Mouse (Mus musculus) forebrain, embryonic 15.5 days (tissue): ENCODE data around the gene Pde8b. TPM values are rescaled to one million over a fixed set of nuclear protein-coding genes. Genes with fewer than 3 reads are reported as not detected.
A peak's percentile ranks its signal among the peaks of the same experiment; 100 is the strongest.

ENCODE experiments used
- ATAC-seq: fragments of 200-750 bp; cut with Nextera tagmentation; replicated peaks from 2 replicates; pipeline ENCODE4 v1.8.0; 2017; ENCODE audit warnings: mild to moderate bottlenecking, moderate TSS enrichment, moderate library complexity
- H3K27ac ChIP-seq: fragments of 300-500 bp; sonication (generic); replicated peaks from 2 replicates; pipeline ENCODE4 v1.5.1; 2015; ENCODE audit warnings: mild to moderate bottlenecking, inconsistent platforms
- H3K27me3 ChIP-seq: fragments of 300-500 bp; sonication (generic); 2 replicates; pipeline ENCODE4 v1.6.1; 2015; ENCODE audit warnings: inconsistent platforms
- H3K36me3 ChIP-seq: fragments of 300-500 bp; sonication (generic); 2 replicates; pipeline ENCODE4 v1.6.1; 2015; ENCODE audit warnings: mild to moderate bottlenecking, inconsistent platforms
- H3K4me1 ChIP-seq: fragments of 300-500 bp; sonication (generic); 2 replicates; pipeline ENCODE4 v1.6.1; 2015; ENCODE audit warnings: inconsistent platforms
- H3K4me2 ChIP-seq: fragments of 300-500 bp; sonication (generic); replicated peaks from 2 replicates; pipeline ENCODE4 v1.6.1; 2015; ENCODE audit warnings: mild to moderate bottlenecking, inconsistent platforms
- H3K4me3 ChIP-seq: fragments of 300-500 bp; sonication (generic); 2 replicates; pipeline ENCODE4 v1.5.1; 2015; ENCODE audit warnings: mild to moderate bottlenecking, inconsistent platforms
- H3K9ac ChIP-seq: fragments of 300-500 bp; sonication (generic); replicated peaks from 2 replicates; pipeline ENCODE4 v1.6.1; 2015; ENCODE audit warnings: mild to moderate bottlenecking, inconsistent platforms
- H3K9me3 ChIP-seq: fragments of 300-500 bp; sonication (generic); 2 replicates; pipeline ENCODE4 v1.6.1; 2016; ENCODE audit warnings: inconsistent platforms
- WGBS: fragments of 180-500 bp; shearing (Covaris S2); methylation state at CpG from one replicate; pipeline ENCODE4 v1.1.7; 2015; ENCODE audit warnings: mixed read lengths; 5-methylcytosine and 5-hydroxymethylcytosine counted together
- polyA plus RNA-seq: library from polyadenylated mRNA; unstranded; fragments of >200 nt; fragmentation: Nextera tagmentation; extraction: Ambion mirVana; gene quantifications from 2 replicates; pipeline ENCODE4 v1.2.1, GENCODE M21; 2015

The Pde8b gene
- polyA plus RNA-seq, 1 experiment from 2014 or later = 4.8 TPM

DNA sequence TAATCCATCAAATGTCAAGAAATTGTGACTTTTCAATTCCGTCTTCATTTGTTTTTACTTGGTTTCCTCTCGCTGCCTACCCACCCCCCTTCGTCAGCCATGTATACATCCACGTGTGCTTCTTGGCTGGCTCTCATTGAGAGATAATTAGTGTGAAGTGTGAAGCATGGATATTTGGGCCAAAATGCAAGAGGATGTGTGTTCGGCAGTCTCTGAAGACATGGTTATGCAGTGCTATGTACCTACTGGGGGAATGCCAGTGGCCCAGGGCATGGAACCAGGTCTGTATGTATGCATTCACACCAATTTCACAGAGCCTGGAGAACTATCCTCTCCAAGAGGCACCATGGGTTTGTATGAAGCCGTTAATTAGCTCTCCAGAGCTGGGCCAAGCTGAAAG lies 219.3 kb downstream of the Pde8b start:
- Histone ChIP-seq H3K27ac (no peak overlapping the region), H3K4me2 (no peak overlapping the region), H3K4me1 (peaks cover 4% of the 10 kb centered on the region; the same call in 1 of the 2 replicates), H3K27me3 (no peaks in the 10 kb centered on the region), H3K4me3 (no peak overlapping the region), H3K36me3 (0 out of 2 replicates have a peak, but pooled peaks cover 4% of the 10 kb centered on the region), H3K9ac (no peak overlapping the region), H3K9me3 (no peaks in the 10 kb centered on the region)
- 67% methylated on average over 6 of the region's 6 CpGs for WGBS
- 0 out of 2 replicates have a peak, but pooled peaks have one; percentile 29 for ATAC-seq

GRCm38 (mm10) chr13:95020216-95020615 lies 229.9 kb downstream of the Pde8b start:
- WGBS = 92% methylated on average over 6 of the region's 6 CpGs

GRCm38 (mm10) chr13:95019345-95019744 lies 230.8 kb downstream of the Pde8b start:
- Histone ChIP-seq H3K9ac (no peak overlapping the region), H3K4me2 (no peak overlapping the region), H3K27ac (no peak overlapping the region), H3K4me3 (no peak overlapping the region), H3K4me1 (peaks cover 17% of the 10 kb centered on the region), H3K27me3 (no peaks in the 10 kb centered on the region), H3K9me3 (no peaks in the 10 kb centered on the region), H3K36me3 (no peaks in the 10 kb centered on the region)
- WGBS = 87% methylated on average over 6 of the region's 6 CpGs
- no peak for ATAC-seq

More at GRCm38 (mm10) chr13:95020216-95020615, 229.9 kb downstream of the Pde8b start:
- no peak overlapping the region for H3K9ac ChIP-seq
- no peaks in the 10 kb centered on the region for H3K27me3 ChIP-seq
- H3K27ac ChIP-seq = no peak overlapping the region
- no peak overlapping the region for H3K4me3 ChIP-seq
- H3K36me3 ChIP-seq = no peaks in the 10 kb centered on the region
- no peak for ATAC-seq
- H3K9me3 ChIP-seq = no peaks in the 10 kb centered on the region
- H3K4me1 ChIP-seq = peaks cover 15% of the 10 kb centered on the region
- H3K4me2 ChIP-seq = no peak overlapping the region

DNA sequence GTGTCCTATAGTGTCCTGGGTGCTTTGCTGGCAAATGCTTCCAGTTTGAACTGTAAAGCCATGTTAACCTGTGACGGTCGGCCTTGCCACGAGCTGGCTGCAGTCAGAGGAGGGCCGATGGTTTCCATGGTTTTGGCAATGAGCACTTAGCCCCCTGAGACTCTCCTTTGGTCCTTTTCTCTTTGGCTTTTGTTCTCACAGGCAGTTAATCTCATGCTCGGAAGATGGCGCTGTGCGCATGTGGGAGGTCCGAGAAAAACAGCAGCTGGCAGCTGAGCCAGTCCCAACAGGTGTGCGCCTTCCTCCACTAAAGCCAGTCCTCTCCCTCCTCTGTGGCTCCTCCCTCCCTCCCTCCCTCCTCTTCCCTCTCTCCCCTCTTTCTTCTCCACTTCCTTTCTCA lies 232.2 kb downstream of the Pde8b start:
- 0 out of 2 replicates have a peak overlapping the region, but pooled peaks have one; percentile 20 for H3K9ac ChIP-seq
- no peak overlapping the region for H3K4me3 ChIP-seq
- ATAC-seq = peak; percentile 76
- peaks cover 18% of the 10 kb centered on the region for H3K4me1 ChIP-seq
- peak overlapping the region; percentile 67 for H3K27ac ChIP-seq
- H3K9me3 ChIP-seq = no peaks in the 10 kb centered on the region
- WGBS = under 1% methylated on average over 9 of the region's 9 CpGs
- no peaks in the 10 kb centered on the region for H3K36me3 ChIP-seq
- no peak overlapping the region for H3K4me2 ChIP-seq
- no peaks in the 10 kb centered on the region for H3K27me3 ChIP-seq

- Histone ChIP-seq H3K4me2 (no peak overlapping the region), H3K9ac (no peak overlapping the region), H3K9me3 (no peaks in the 10 kb centered on the region), H3K4me1 (peaks cover 18% of the 10 kb centered on the region), H3K36me3 (no peaks in the 10 kb centered on the region), H3K4me3 (no peak overlapping the region), H3K27ac (no peak overlapping the region), H3K27me3 (no peaks in the 10 kb centered on the region)
- ATAC-seq = no peak
- 94% methylated on average over 6 of the region's 6 CpGs for WGBS
These were observed 232.9 kb downstream of the Pde8b start for GRCm38 (mm10) chr13:95017278-95017677.

DNA sequence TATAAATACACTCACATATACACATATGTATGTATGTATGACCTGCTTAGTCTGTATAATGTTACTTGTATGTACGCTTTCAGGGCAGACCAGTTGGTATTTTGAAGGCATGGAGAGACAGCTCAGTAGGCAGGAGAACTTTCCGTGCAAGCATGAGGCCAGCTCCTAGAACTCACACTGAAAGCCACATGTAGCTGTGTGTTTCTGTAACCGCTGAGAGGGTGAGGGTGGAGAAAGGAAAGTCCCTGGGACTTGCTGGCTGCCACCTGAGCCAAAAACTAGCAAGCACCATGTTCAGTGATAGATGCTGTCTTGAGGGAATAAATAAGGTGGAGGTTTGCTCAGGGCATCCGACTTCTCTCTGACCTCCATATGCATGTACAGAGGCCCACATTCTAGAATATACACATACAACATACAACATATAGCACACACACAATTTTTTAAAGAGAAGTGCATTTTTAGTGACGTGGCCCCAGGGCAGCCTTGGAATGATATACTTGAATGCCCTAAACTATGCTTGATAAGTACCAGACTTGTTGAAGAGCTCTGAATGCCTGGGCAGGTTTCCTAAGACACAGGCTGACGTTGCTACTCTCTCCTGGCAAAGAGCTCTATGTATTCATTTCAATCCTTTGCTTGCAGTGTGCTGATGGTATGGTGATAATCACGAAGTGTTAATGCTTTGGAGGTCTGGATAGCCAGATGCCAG lies 238.4 kb downstream of the Pde8b start:
- H3K4me1 ChIP-seq = peaks cover 9% of the 10 kb centered on the region; the same call in 1 of the 2 replicates
- H3K4me2 ChIP-seq = no peak overlapping the region
- no peaks in the 10 kb centered on the region for H3K27me3 ChIP-seq
- WGBS = 83% methylated on average over 7 of the region's 7 CpGs
- H3K36me3 ChIP-seq = peaks cover 4% of the 10 kb centered on the region
- H3K4me3 ChIP-seq = no peak overlapping the region
- H3K9ac ChIP-seq = no peak overlapping the region
- H3K9me3 ChIP-seq = no peaks in the 10 kb centered on the region
- H3K27ac ChIP-seq = no peak overlapping the region
- ATAC-seq = no peak

DNA sequence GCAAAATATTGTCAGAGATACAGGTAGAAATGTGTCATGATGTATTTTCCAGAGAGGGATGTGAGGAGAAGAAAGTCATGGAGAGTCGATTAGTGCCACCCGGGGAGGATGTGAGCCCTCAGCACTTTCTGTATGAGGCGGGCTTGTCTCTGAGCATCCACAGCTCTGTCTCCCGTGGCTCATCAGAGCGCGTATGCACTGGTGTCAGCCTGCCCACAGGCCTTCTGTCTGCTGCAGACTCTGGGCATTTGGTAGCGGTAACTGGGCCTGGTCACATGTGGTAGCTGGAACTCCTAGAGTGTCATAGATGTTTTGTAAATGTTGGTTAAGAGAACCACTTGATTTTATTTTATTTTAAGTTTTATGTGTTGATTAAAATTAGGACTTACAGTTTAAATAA lies 240.9 kb downstream of the Pde8b start:
- Histone ChIP-seq H3K4me1 (peaks cover under 1% of the 10 kb centered on the region; the same call in 1 of the 2 replicates), H3K9ac (no peak overlapping the region), H3K9me3 (no peaks in the 10 kb centered on the region), H3K4me3 (no peak overlapping the region), H3K4me2 (no peak overlapping the region), H3K27ac (no peak overlapping the region), H3K27me3 (no peaks in the 10 kb centered on the region), H3K36me3 (peaks cover 4% of the 10 kb centered on the region)
- 92% methylated on average over 7 of the region's 7 CpGs for WGBS
- ATAC-seq = no peak

- Histone ChIP-seq H3K9ac (no peak overlapping the region), H3K9me3 (no peaks in the 10 kb centered on the region), H3K4me3 (no peak overlapping the region), H3K4me2 (no peak overlapping the region), H3K27me3 (no peaks in the 10 kb centered on the region), H3K27ac (no peak overlapping the region), H3K36me3 (peaks cover 4% of the 10 kb centered on the region), H3K4me1 (no peaks in the 10 kb centered on the region)
- 75% methylated on average over 8 of the region's 8 CpGs for WGBS
- ATAC-seq = no peak
These were observed 242.9 kb downstream of the Pde8b start for GRCm38 (mm10) chr13:95007281-95007680.

DNA sequence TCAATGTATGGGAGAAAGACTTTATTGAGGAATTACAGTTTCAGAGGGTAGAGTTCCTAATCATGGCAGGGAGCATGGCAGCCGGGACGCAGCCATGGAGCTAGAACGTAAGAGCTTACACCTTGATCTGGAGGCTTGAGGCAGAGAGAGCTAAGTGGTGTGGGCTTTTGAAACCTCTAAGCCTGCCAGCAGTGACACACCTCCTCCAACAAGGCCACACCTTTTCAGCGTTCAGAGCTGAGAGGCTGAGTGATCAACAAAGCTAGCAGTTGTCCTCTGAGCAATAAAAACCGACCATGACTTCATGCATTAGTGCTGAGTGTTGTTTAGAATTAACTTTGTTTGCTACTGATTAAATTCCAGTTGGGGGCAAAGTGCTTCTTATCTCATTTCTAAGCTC lies 259.6 kb downstream of the Pde8b start:
- H3K36me3 ChIP-seq = no peaks in the 10 kb centered on the region
- H3K27me3 ChIP-seq = no peaks in the 10 kb centered on the region
- no peak for ATAC-seq
- no peak overlapping the region for H3K4me2 ChIP-seq
- no peak overlapping the region for H3K4me3 ChIP-seq
- no peaks in the 10 kb centered on the region for H3K4me1 ChIP-seq
- no peak overlapping the region for H3K9ac ChIP-seq
- H3K27ac ChIP-seq = no peak overlapping the region
- WGBS = 75% methylated on average over 5 of the region's 5 CpGs
- H3K9me3 ChIP-seq = no peaks in the 10 kb centered on the region

GRCm38 (mm10) chr13:94979081-94979480 lies 271.1 kb downstream of the Pde8b start:
- ATAC-seq = no peak
- 28% methylated on average over 7 of the region's 7 CpGs for WGBS
- no peak overlapping the region for H3K27ac ChIP-seq

GRCm38 (mm10) chr13:94976219-94977186 lies 273.6 kb downstream of the Pde8b start, which contains the start of gene Wdr41:
Gene Wdr41, plus strand, starts transcription at chr13:94976344.
- ATAC-seq = peak; percentile 99
- peak within 1 kb of the TSS; percentile 97 for H3K27ac ChIP-seq

More at GRCm38 (mm10) chr13:94979081-94979480, 271.1 kb downstream of the Pde8b start:
- Histone ChIP-seq H3K4me3 (no peak overlapping the region), H3K4me2 (no peak overlapping the region), H3K27me3 (no peaks in the 10 kb centered on the region), H3K9me3 (no peaks in the 10 kb centered on the region), H3K4me1 (peaks cover 17% of the 10 kb centered on the region), H3K9ac (no peak overlapping the region), H3K36me3 (peaks cover 11% of the 10 kb centered on the region; the same call in 1 of the 2 replicates)

DNA sequence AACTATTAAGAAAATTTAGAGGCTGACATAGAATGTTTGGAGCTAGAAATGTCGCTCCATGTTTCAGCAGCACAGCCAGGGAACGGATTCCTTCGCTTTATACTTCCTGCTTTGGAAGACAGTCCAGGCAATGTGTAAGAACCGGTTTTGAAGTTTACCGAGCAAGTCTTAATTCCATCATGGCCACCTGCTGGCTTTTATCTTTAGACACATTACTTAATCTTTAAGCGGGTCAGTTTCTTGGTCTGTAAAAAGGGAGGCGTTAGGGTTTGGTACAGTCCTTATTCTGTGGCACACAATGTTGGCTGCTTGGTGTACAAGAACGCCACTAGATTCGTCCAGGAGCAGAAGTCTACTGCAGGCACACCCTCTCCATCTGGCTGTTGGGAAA lies 274.3 kb downstream of the Pde8b start:
- 0 out of 2 replicates have a peak, but pooled peaks have one; percentile 11 for ATAC-seq
- H3K9me3 ChIP-seq = no peaks in the 10 kb centered on the region
- H3K36me3 ChIP-seq = no peaks in the 10 kb centered on the region
- peak overlapping the region; percentile 97 for H3K27ac ChIP-seq
- WGBS = 17% methylated on average over 9 of the region's 9 CpGs
- H3K27me3 ChIP-seq = no peaks in the 10 kb centered on the region
- H3K4me1 ChIP-seq = peaks cover 17% of the 10 kb centered on the region
- H3K9ac ChIP-seq = peak overlapping the region; percentile 93
- H3K4me2 ChIP-seq = peak overlapping the region; percentile 50
- peak overlapping the region; percentile 79 for H3K4me3 ChIP-seq

More at GRCm38 (mm10) chr13:94976219-94977186, 273.6 kb downstream of the Pde8b start, which contains the start of gene Wdr41:
- WGBS = 2% methylated on average over 67 of the region's 68 CpGs
- Histone ChIP-seq H3K9me3 (no peaks in the 10 kb centered on the region), H3K9ac (peak within 1 kb of the TSS; percentile 93), H3K4me3 (peak within 1 kb of the TSS; percentile 79), H3K36me3 (0 out of 2 replicates have a peak, but pooled peaks cover 6% of the 10 kb centered on the region), H3K27me3 (no peaks in the 10 kb centered on the region), H3K4me1 (peaks cover 17% of the 10 kb centered on the region), H3K4me2 (peak within 1 kb of the TSS; percentile 50)
